Mouse (Mus musculus): Measurements from ENCODE around the gene Fam229b. TPM values are rescaled to one million over a fixed set of nuclear protein-coding genes. Genes with fewer than 3 reads are reported as not detected.

Gene Fam229b
- 10 to 100 TPM; 15.0 to 16.0 TPM for total RNA-seq (2021)

GRCm38 (mm10) chr10:39133462-39134310, at the start of gene Fam229b, which contains the start of gene Tube1:
Gene Fam229b (minus strand): TSS chr10:39133914.
Gene Tube1 (plus strand): TSS chr10:39133976.
- peak; percentile 95 to 98 for DNase-seq (ENCODE audit: low spot score in 2 of 2)
- intact Hi-C loops (cut with DNase I) = no loop called here

GRCm38 (mm10) chr10:39176981-39177380, 43.3 kb upstream of the Fam229b start:
- intact Hi-C loops (cut with DNase I) = no loop called here
- no peak for DNase-seq (ENCODE audit: low spot score in 2 of 2)

- peak in 1 of 2 experiments; percentile 14 for DNase-seq (ENCODE audit: low spot score in 2 of 2)
- intact Hi-C loops (cut with DNase I) = loop anchor here (5.0 kb wide), 2 partner anchors 54 to 559 kb away; partner anchors contain the start of gene Rev3l
Observed at GRCm38 (mm10) chr10:39173077-39173476, 39.4 kb upstream of the Fam229b start.

- intact Hi-C loops (cut with DNase I) = loop anchor here (5.0 kb wide), 2 partner anchors 55 to 560 kb away; partner anchors contain the start of gene Rev3l
- no peak for DNase-seq (ENCODE audit: low spot score in 2 of 2)
Observed at GRCm38 (mm10) chr10:39172540-39172931, 38.8 kb upstream of the Fam229b start.

GRCm38 (mm10) chr10:39171603-39172539, 38.2 kb upstream of the Fam229b start:
- intact Hi-C loops (cut with DNase I) = loop anchor here (1.0 to 5.0 kb wide), 5 partner anchors 55 to 560 kb away; partner anchors contain the start of genes Fyn and Rev3l
- DNase-seq (ENCODE audit: low spot score in 2 of 2) = peak; percentile 88 to 92

GRCm38 (mm10) chr10:39171134-39171533, 37.4 kb upstream of the Fam229b start:
- intact Hi-C loops (cut with DNase I) = loop anchor here (1.0 to 5.0 kb wide), 5 partner anchors 56 to 561 kb away; partner anchors contain the start of genes Fyn and Rev3l
- DNase-seq (ENCODE audit: low spot score in 2 of 2) = peak; percentile 93 to 96

- intact Hi-C loops (cut with DNase I) = loop anchor here (1.0 to 5.0 kb wide), 5 partner anchors 57 to 562 kb away; partner anchors contain the start of genes Fyn and Rev3l
- no peak for DNase-seq (ENCODE audit: low spot score in 2 of 2)
Observed at GRCm38 (mm10) chr10:39170706-39171105, 37.0 kb upstream of the Fam229b start.

GRCm38 (mm10) chr10:39170181-39170580, 36.5 kb upstream of the Fam229b start:
- intact Hi-C loops (cut with DNase I) = loop anchor here (2.0 to 5.0 kb wide), 3 partner anchors 57 to 562 kb away; partner anchors contain the start of genes Fyn and Rev3l
- peak; percentile 70 to 80 for DNase-seq (ENCODE audit: low spot score in 2 of 2)

GRCm38 (mm10) chr10:39169642-39170041, 35.9 kb upstream of the Fam229b start:
- intact Hi-C loops (cut with DNase I) = loop anchor here (2.0 to 5.0 kb wide), 3 partner anchors 58 to 563 kb away; partner anchors contain the start of genes Fyn and Rev3l
- no peak for DNase-seq (ENCODE audit: low spot score in 2 of 2)

GRCm38 (mm10) chr10:39167611-39168010, 33.9 kb upstream of the Fam229b start:
- no peak for DNase-seq (ENCODE audit: low spot score in 2 of 2)
- intact Hi-C loops (cut with DNase I) = no loop called here

- intact Hi-C loops (cut with DNase I) = no loop called here
- peak; percentile 63 to 83 for DNase-seq (ENCODE audit: low spot score in 2 of 2)
Observed at GRCm38 (mm10) chr10:39165632-39166115, 32.0 kb upstream of the Fam229b start.

GRCm38 (mm10) chr10:39163694-39164093, 30.0 kb upstream of the Fam229b start, which contains the start of gene Ccn6:
Gene Ccn6 (minus strand): TSS chr10:39163794.
- DNase-seq (ENCODE audit: low spot score in 2 of 2) = no peak
- intact Hi-C loops (cut with DNase I) = no loop called here

- DNase-seq (ENCODE audit: low spot score in 2 of 2) = no peak
- intact Hi-C loops (cut with DNase I) = no loop called here
Observed at GRCm38 (mm10) chr10:39162666-39163484, 29.2 kb upstream of the Fam229b start.

GRCm38 (mm10) chr10:39161406-39161805, 27.7 kb upstream of the Fam229b start:
- intact Hi-C loops (cut with DNase I) = no loop called here
- DNase-seq (ENCODE audit: low spot score in 2 of 2) = no peak

- DNase-seq (ENCODE audit: low spot score in 2 of 2) = no peak
- intact Hi-C loops (cut with DNase I) = no loop called here
Observed at GRCm38 (mm10) chr10:39158306-39158705, 24.6 kb upstream of the Fam229b start.

GRCm38 (mm10) chr10:39157321-39157720, 23.6 kb upstream of the Fam229b start:
- intact Hi-C loops (cut with DNase I) = no loop called here
- no peak for DNase-seq (ENCODE audit: low spot score in 2 of 2)

- DNase-seq (ENCODE audit: low spot score in 2 of 2) = no peak
- intact Hi-C loops (cut with DNase I) = no loop called here
Observed at GRCm38 (mm10) chr10:39156719-39157118, 23.0 kb upstream of the Fam229b start.

- intact Hi-C loops (cut with DNase I) = no loop called here
Observed at GRCm38 (mm10) chr10:39142216-39142615, 8.5 kb upstream of the Fam229b start.

More at GRCm38 (mm10) chr10:39142216-39142615, 8.5 kb upstream of the Fam229b start:
- no peak for DNase-seq (ENCODE audit: low spot score in 2 of 2)

Measured in left cerebral cortex, postnatal 25 days (tissue).